Mouse (Mus musculus): ENCODE results near the gene Cpm. TPM values are rescaled to one million over a fixed set of nuclear protein-coding genes. Genes with fewer than 3 reads are reported as not detected.
"Not testable (repeated sequence)": the region's sequence is repeated elsewhere in the genome, so short reads cannot be mapped to it uniquely, and the experiment has no call there.

Gene Cpm
- polyA plus RNA-seq, 1 experiment, result 6.7 TPM

DNA sequence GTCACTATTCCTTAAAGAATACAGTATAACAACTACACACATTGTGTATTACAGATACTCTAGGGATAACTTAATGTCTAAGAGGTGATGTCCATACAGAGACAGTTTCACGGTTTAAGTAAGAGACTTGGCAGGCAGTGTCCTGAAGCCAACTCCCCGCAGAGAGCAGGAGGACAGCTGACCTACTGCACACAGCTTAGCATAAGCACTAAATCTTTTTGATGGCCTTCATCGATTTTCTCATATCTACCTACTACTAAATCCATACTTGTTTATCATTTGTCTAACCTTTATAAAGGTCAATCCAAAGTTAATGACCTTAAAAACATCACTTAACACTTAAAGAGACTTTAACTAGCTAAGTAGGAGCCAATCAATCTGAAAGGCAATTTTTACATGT is 74.2 kb downstream of the Cpm start:
- Histone ChIP-seq H3K4me1 (ENCODE audit: control insufficient read depth, insufficient read depth, low read length) (peaks cover 2% of the 10 kb centered on the region), H3K27me3 (ENCODE audit: control insufficient read depth, insufficient read depth, low read length, poor library complexity, severe bottlenecking) (no peaks in the 10 kb centered on the region), H3K4me3 (ENCODE audit: low read depth, low read length) (no peak overlapping the region), H3K36me3 (ENCODE audit: control insufficient read depth, insufficient read depth, low read length, poor library complexity, severe bottlenecking) (peaks cover 91% of the 10 kb centered on the region), H3K9ac (ENCODE audit: low read depth, poor library complexity, severe bottlenecking) (no peak overlapping the region), H3K9me3 (replicated peaks; ENCODE audit: control insufficient read depth, insufficient read depth, low read length, poor library complexity, severe bottlenecking) (no peaks in the 10 kb centered on the region), H3K27ac (ENCODE audit: insufficient read depth, low read length) (no peak overlapping the region)
- TF ChIP-seq EP300 (IDR thresholded peaks at IDR 0.05; ENCODE audit: insufficient read depth, low read depth, low read length) (no peak), CTCF (IDR thresholded peaks at IDR 0.05; ENCODE audit: low read depth, low read length) (no peak), POLR2A (IDR thresholded peaks at IDR 0.05; ENCODE audit: insufficient read depth, low read length) (no peak)

- H3K27me3 ChIP-seq (ENCODE audit: control insufficient read depth, insufficient read depth, low read length, poor library complexity, severe bottlenecking); H3K9ac ChIP-seq (ENCODE audit: low read depth, poor library complexity, severe bottlenecking); H3K4me1 ChIP-seq (ENCODE audit: control insufficient read depth, insufficient read depth, low read length); H3K4me3 ChIP-seq (ENCODE audit: low read depth, low read length); H3K27ac ChIP-seq (ENCODE audit: insufficient read depth, low read length); H3K9me3 ChIP-seq (replicated peaks; ENCODE audit: control insufficient read depth, insufficient read depth, low read length, poor library complexity, severe bottlenecking): not testable (repeated sequence)
- peaks cover 90% of the 10 kb centered on the region for H3K36me3 ChIP-seq (ENCODE audit: control insufficient read depth, insufficient read depth, low read length, poor library complexity, severe bottlenecking)
These were observed 75.1 kb downstream of the Cpm start for GRCm38 (mm10) chr10:117704314-117704963.

DNA sequence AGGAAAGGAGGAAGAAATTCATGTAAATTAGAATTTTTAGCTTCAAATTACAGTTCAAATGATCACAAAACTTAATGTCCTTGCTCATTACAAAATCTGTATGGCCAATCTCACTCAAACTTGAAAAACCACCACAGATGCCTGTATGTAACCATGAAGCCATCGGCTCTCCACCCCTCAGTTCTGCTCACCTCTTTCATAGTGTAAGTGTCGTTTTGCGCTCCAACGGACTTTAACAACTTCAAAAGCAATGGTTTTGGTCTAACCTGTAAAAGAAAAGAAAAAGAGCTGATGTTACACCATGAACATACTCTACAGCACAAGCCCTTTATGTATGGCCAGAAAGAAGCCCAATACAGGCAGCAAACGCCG is 75.7 kb downstream of the Cpm start:
- H3K4me1 ChIP-seq (ENCODE audit: control insufficient read depth, insufficient read depth, low read length), result peaks cover 2% of the 10 kb centered on the region
- no peak overlapping the region for H3K4me3 ChIP-seq (ENCODE audit: low read depth, low read length)
- TF ChIP-seq CTCF (IDR thresholded peaks at IDR 0.05; ENCODE audit: low read depth, low read length) (no peak), POLR2A (IDR thresholded peaks at IDR 0.05; ENCODE audit: insufficient read depth, low read length) (no peak), EP300 (IDR thresholded peaks at IDR 0.05; ENCODE audit: insufficient read depth, low read depth, low read length) (no peak)
- H3K27ac ChIP-seq (ENCODE audit: insufficient read depth, low read length), result no peak overlapping the region
- no peak overlapping the region for H3K9ac ChIP-seq (ENCODE audit: low read depth, poor library complexity, severe bottlenecking)
- H3K9me3 ChIP-seq (replicated peaks; ENCODE audit: control insufficient read depth, insufficient read depth, low read length, poor library complexity, severe bottlenecking), result no peaks in the 10 kb centered on the region
- H3K27me3 ChIP-seq (ENCODE audit: control insufficient read depth, insufficient read depth, low read length, poor library complexity, severe bottlenecking), result no peaks in the 10 kb centered on the region
- H3K36me3 ChIP-seq (ENCODE audit: control insufficient read depth, insufficient read depth, low read length, poor library complexity, severe bottlenecking), result peaks cover 87% of the 10 kb centered on the region

GRCm38 (mm10) chr10:117705806-117706205 is 76.5 kb downstream of the Cpm start:
- Histone ChIP-seq H3K4me3 (ENCODE audit: low read depth, low read length) (no peak overlapping the region), H3K9me3 (replicated peaks; ENCODE audit: control insufficient read depth, insufficient read depth, low read length, poor library complexity, severe bottlenecking) (no peaks in the 10 kb centered on the region), H3K9ac (ENCODE audit: low read depth, poor library complexity, severe bottlenecking) (no peak overlapping the region), H3K27me3 (ENCODE audit: control insufficient read depth, insufficient read depth, low read length, poor library complexity, severe bottlenecking) (no peaks in the 10 kb centered on the region), H3K27ac (ENCODE audit: insufficient read depth, low read length) (no peak overlapping the region), H3K4me1 (ENCODE audit: control insufficient read depth, insufficient read depth, low read length) (peaks cover 2% of the 10 kb centered on the region), H3K36me3 (ENCODE audit: control insufficient read depth, insufficient read depth, low read length, poor library complexity, severe bottlenecking) (peaks cover 78% of the 10 kb centered on the region)
- no peak for TF ChIP-seq EP300 (IDR thresholded peaks at IDR 0.05; ENCODE audit: insufficient read depth, low read depth, low read length)
- TF ChIP-seq POLR2A (IDR thresholded peaks at IDR 0.05; ENCODE audit: insufficient read depth, low read length), result no peak
- no peak for TF ChIP-seq CTCF (IDR thresholded peaks at IDR 0.05; ENCODE audit: low read depth, low read length)

DNA sequence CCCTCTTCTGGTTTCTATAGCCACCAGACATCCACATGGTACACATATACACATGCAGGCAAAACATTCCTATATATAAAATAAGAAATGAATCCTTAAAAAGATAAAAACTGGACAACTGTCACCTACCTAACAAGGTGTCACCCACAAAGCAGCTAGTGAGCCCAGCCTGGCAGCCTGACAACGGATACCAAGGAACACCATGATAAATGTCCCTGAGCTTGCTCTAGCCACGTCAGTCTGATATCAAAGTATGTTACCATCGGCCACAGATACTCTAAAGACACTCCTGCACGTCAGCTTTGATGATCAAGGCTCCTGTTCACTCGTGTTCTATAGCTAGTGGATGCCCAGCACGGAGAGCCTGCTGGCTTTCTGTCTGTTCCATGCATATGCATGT is 77.1 kb downstream of the Cpm start:
- Histone ChIP-seq H3K27me3 (ENCODE audit: control insufficient read depth, insufficient read depth, low read length, poor library complexity, severe bottlenecking) (no peaks in the 10 kb centered on the region), H3K36me3 (ENCODE audit: control insufficient read depth, insufficient read depth, low read length, poor library complexity, severe bottlenecking) (peaks cover 73% of the 10 kb centered on the region), H3K4me1 (ENCODE audit: control insufficient read depth, insufficient read depth, low read length) (peaks cover 2% of the 10 kb centered on the region), H3K27ac (ENCODE audit: insufficient read depth, low read length) (no peak overlapping the region), H3K9me3 (replicated peaks; ENCODE audit: control insufficient read depth, insufficient read depth, low read length, poor library complexity, severe bottlenecking) (no peaks in the 10 kb centered on the region), H3K4me3 (ENCODE audit: low read depth, low read length) (no peak overlapping the region), H3K9ac (ENCODE audit: low read depth, poor library complexity, severe bottlenecking) (no peak overlapping the region)
- TF ChIP-seq EP300 (IDR thresholded peaks at IDR 0.05; ENCODE audit: insufficient read depth, low read depth, low read length) (no peak), CTCF (IDR thresholded peaks at IDR 0.05; ENCODE audit: low read depth, low read length) (no peak), POLR2A (IDR thresholded peaks at IDR 0.05; ENCODE audit: insufficient read depth, low read length) (no peak)

DNA sequence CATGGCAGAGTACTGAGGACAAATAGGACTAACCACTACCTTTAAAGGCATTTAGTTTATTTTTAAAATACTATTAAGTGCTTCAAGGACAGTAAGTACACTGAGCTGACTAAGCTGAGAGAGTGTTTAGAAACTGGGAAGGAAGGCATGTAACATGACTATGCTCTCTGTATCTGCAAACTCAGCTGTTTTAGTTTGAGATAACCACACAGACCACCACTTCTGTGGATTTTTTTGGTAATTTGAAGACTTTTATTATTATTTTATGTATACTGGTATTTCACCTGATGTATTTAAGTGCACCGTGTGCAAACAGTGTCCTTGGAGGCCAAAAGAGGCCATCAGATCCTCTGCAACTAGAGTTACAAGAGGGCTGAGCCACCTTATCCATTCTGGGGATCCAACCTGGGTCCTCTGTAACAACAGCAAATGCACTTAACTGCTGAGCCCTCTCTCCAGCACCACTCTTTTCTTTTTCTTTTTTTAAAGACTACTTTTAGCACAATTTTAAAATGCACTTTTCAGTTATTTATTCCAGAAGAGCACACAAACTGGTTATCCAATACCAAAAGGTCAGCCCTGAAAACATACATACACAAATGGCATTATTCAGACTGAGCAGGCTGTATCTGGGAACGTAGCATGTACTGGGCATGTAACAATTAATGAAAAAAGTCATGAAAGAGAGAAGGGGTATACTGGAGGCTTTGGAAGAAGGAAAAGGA is 78.0 kb downstream of the Cpm start:
- TF ChIP-seq POLR2A (IDR thresholded peaks at IDR 0.05; ENCODE audit: insufficient read depth, low read length) (no peak), CTCF (IDR thresholded peaks at IDR 0.05; ENCODE audit: low read depth, low read length) (no peak), EP300 (IDR thresholded peaks at IDR 0.05; ENCODE audit: insufficient read depth, low read depth, low read length) (no peak)
- H3K9me3 ChIP-seq (replicated peaks; ENCODE audit: control insufficient read depth, insufficient read depth, low read length, poor library complexity, severe bottlenecking), result no peaks in the 10 kb centered on the region
- H3K27me3 ChIP-seq (ENCODE audit: control insufficient read depth, insufficient read depth, low read length, poor library complexity, severe bottlenecking), result no peaks in the 10 kb centered on the region
- H3K27ac ChIP-seq (ENCODE audit: insufficient read depth, low read length), result no peak overlapping the region
- H3K9ac ChIP-seq (ENCODE audit: low read depth, poor library complexity, severe bottlenecking), result no peak overlapping the region
- no peak overlapping the region for H3K4me3 ChIP-seq (ENCODE audit: low read depth, low read length)
- peaks cover 2% of the 10 kb centered on the region for H3K4me1 ChIP-seq (ENCODE audit: control insufficient read depth, insufficient read depth, low read length)
- peaks cover 65% of the 10 kb centered on the region for H3K36me3 ChIP-seq (ENCODE audit: control insufficient read depth, insufficient read depth, low read length, poor library complexity, severe bottlenecking)

Data from ES-Bruce4 (cell line).